Mouse (Mus musculus): ENCODE results near the gene Rgs19. TPM values are rescaled to one million over a fixed set of nuclear protein-coding genes. Genes with fewer than 3 reads are reported as not detected.

Gene Rgs19
- polyA plus RNA-seq, 1 experiment from 2014 or later = 67.7 TPM

Other genes starting within 250 kb of the Rgs19 start
- gene Zbtb46, start 234.6 kb downstream of the Rgs19 start, polyA plus RNA-seq (2016; fragmentation: Nextera tagmentation; extraction: Ambion mirVana) = 16.5 and 18.5 TPM in 2 replicates
- gene Abhd16b, start 200.8 kb downstream of the Rgs19 start, polyA plus RNA-seq (2016; fragmentation: Nextera tagmentation; extraction: Ambion mirVana) = 0.11 TPM in 1 of 2 replicates, not detected in the other
- gene Tpd52l2, start 196.8 kb downstream of the Rgs19 start, polyA plus RNA-seq (2016; fragmentation: Nextera tagmentation; extraction: Ambion mirVana) = 130 and 162 TPM in 2 replicates
- gene Dnajc5, start 173.5 kb downstream of the Rgs19 start, polyA plus RNA-seq (2016; fragmentation: Nextera tagmentation; extraction: Ambion mirVana) = 87.2 and 97.0 TPM in 2 replicates
- 67.3 and 83.6 TPM in 2 replicates for gene Uckl1, start 109.1 kb downstream of the Rgs19 start, polyA plus RNA-seq (2016; fragmentation: Nextera tagmentation; extraction: Ambion mirVana)
- 56.1 and 62.9 TPM in 2 replicates for gene Prpf6, start 102.1 kb downstream of the Rgs19 start, polyA plus RNA-seq (2016; fragmentation: Nextera tagmentation; extraction: Ambion mirVana)
- gene Zfp512b, start 101.2 kb downstream of the Rgs19 start, polyA plus RNA-seq (2016; fragmentation: Nextera tagmentation; extraction: Ambion mirVana) = 36.0 and 37.0 TPM in 2 replicates
- gene Samd10, start 94.8 kb downstream of the Rgs19 start, polyA plus RNA-seq (2016; fragmentation: Nextera tagmentation; extraction: Ambion mirVana) = 15.0 and 16.6 TPM in 2 replicates
- gene Gm29797, start 36.9 kb downstream of the Rgs19 start, polyA plus RNA-seq (2016; fragmentation: Nextera tagmentation; extraction: Ambion mirVana) = 0.24 TPM in 1 of 2 replicates, not detected in the other
- 22.1 and 25.0 TPM in 2 replicates for gene Sox18, start 22.3 kb downstream of the Rgs19 start, polyA plus RNA-seq (2016; fragmentation: Nextera tagmentation; extraction: Ambion mirVana)
- 12.2 and 15.3 TPM in 2 replicates for gene Tcea2, start 13.7 kb downstream of the Rgs19 start, polyA plus RNA-seq (2016; fragmentation: Nextera tagmentation; extraction: Ambion mirVana)
- gene Lkaaear1, start 4.5 kb upstream of the Rgs19 start, polyA plus RNA-seq (2016; fragmentation: Nextera tagmentation; extraction: Ambion mirVana) = not detected in 2 replicates
- 6.1 and 6.6 TPM in 2 replicates for gene Oprl1, start 21.0 kb upstream of the Rgs19 start, polyA plus RNA-seq (2016; fragmentation: Nextera tagmentation; extraction: Ambion mirVana)
- 0.05 and 0.14 TPM in 2 replicates for gene Myt1, start 69.4 kb upstream of the Rgs19 start, polyA plus RNA-seq (2016; fragmentation: Nextera tagmentation; extraction: Ambion mirVana)
- 22.7 and 22.9 TPM in 2 replicates for gene Pcmtd2, start 143.9 kb upstream of the Rgs19 start, polyA plus RNA-seq (2016; fragmentation: Nextera tagmentation; extraction: Ambion mirVana)
- 63.4 and 74.1 TPM in 2 replicates for gene Polr3k, start 170.4 kb upstream of the Rgs19 start, polyA plus RNA-seq (2016; fragmentation: Nextera tagmentation; extraction: Ambion mirVana)